Mouse (Mus musculus) neural tube, embryonic 13.5 days (tissue): ENCODE results near the gene Rbfox1. TPM values are rescaled to one million over a fixed set of nuclear protein-coding genes. Genes with fewer than 3 reads are reported as not detected.

Experiments
- ATAC-seq: fragments of 200-750 bp; cut with Nextera tagmentation; 2 replicates; pipeline ENCODE4 v1.8.0; 2017; ENCODE audit warnings: low read depth, mild to moderate bottlenecking, moderate TSS enrichment, moderate library complexity
- H3K27ac ChIP-seq: fragments of 300-500 bp; sonication (generic); replicated peaks from 2 replicates; pipeline ENCODE4 v1.5.1; 2015; ENCODE audit warnings: moderate library complexity, mild to moderate bottlenecking, inconsistent platforms
- H3K27me3 ChIP-seq: fragments of 300-500 bp; sonication (generic); 2 replicates; pipeline ENCODE4 v1.6.1; 2015; ENCODE audit warnings: mild to moderate bottlenecking, inconsistent platforms
- H3K36me3 ChIP-seq: fragments of 300-500 bp; sonication (generic); 2 replicates; pipeline ENCODE4 v1.6.1; 2015; ENCODE audit warnings: mild to moderate bottlenecking, inconsistent platforms
- H3K4me1 ChIP-seq: fragments of 300-500 bp; sonication (generic); replicated peaks from 2 replicates; pipeline ENCODE4 v1.6.1; 2015; ENCODE audit warnings: inconsistent platforms
- H3K4me2 ChIP-seq: fragments of 300-500 bp; sonication (generic); 2 replicates; pipeline ENCODE4 v1.6.1; 2015; ENCODE audit warnings: inconsistent platforms, mild to moderate bottlenecking, moderate library complexity
- H3K4me3 ChIP-seq: fragments of 300-500 bp; sonication (generic); 2 replicates; pipeline ENCODE4 v1.5.1; 2015; ENCODE audit warnings: mild to moderate bottlenecking, inconsistent platforms
- H3K9ac ChIP-seq: fragments of 300-500 bp; sonication (generic); 2 replicates; pipeline ENCODE4 v1.6.1; 2015; ENCODE audit warnings: moderate library complexity, mild to moderate bottlenecking, inconsistent platforms
- H3K9me3 ChIP-seq: fragments of 300-500 bp; sonication (generic); 2 replicates; pipeline ENCODE4 v1.6.1; 2016; ENCODE audit warnings: inconsistent platforms
- WGBS: fragments of 180-500 bp; shearing (Covaris S2); methylation state at CpG from one replicate; pipeline ENCODE4 v1.1.7; 2015; 5-methylcytosine and 5-hydroxymethylcytosine counted together
- polyA plus RNA-seq: library from polyadenylated mRNA; unstranded; fragments of >200 nt; fragmentation: Nextera tagmentation; extraction: Ambion mirVana; gene quantifications from 2 replicates; pipeline ENCODE4 v1.2.1, GENCODE M21; 2015

Rbfox1 gene
- polyA plus RNA-seq, 1 experiment from 2014 or later = 229 TPM

DNA sequence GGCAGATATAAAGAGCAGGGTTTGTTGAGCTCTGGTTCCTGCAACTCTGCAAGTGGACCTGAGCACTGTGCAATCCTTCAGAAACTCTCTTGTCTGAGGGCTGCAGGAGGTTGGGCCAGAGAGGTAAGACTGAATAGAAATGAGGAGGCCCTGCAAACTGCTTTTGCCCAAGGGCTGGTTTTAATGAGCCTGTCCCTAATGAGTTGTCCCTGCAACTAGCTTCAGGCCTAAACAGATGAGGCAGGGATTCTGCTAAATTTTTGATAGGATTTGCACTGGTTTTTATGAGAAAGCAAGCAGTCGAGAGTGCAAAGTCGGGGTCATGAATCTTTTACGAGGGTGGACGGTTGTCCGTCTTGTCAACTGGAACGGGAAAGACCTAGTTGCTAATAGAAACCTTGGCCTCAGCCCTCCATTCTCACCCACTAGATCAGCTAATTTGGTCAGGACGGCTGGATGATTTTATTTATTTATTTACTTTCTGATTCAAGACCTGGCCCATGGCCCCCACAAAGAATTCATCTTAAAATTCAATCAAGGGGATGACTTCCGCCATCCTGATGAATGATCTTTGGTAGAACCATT, 1279.1 kb downstream of the Rbfox1 start:
- Histone ChIP-seq H3K36me3 (no peaks in the 10 kb centered on the region), H3K4me2 (no peak overlapping the region), H3K27me3 (no peaks in the 10 kb centered on the region), H3K27ac (peak overlapping the region; percentile 86), H3K9me3 (no peaks in the 10 kb centered on the region), H3K4me3 (no peak overlapping the region), H3K9ac (0 out of 2 replicates have a peak overlapping the region, but pooled peaks have one; percentile 2), H3K4me1 (peaks cover 49% of the 10 kb centered on the region)
- WGBS = 46% methylated on average over 8 of the region's 8 CpGs
- ATAC-seq = no peak

DNA sequence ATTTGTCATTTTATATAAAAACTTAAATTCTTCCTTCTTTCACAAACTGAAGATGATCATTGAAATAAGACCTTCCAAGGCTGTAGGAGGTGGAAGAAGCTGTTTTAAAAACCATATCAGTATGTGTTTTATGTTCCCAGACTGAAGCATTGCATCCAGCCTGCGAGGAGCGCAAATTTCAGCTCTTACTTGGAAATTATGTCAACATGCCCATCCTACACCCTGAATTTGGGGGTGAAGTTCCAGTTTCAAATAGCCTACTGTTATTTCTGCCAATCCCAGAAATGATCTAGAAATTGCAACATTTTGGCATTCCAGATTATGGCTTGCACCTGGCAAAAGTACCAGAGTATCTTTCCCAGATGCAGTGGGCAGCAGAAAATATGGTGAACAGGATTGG, 1290.8 kb downstream of the Rbfox1 start:
- ATAC-seq = no peak
- Histone ChIP-seq H3K4me3 (no peak overlapping the region), H3K9ac (no peak overlapping the region), H3K27ac (no peak overlapping the region), H3K9me3 (no peaks in the 10 kb centered on the region), H3K27me3 (no peaks in the 10 kb centered on the region), H3K36me3 (0 out of 2 replicates have a peak, but pooled peaks cover 8% of the 10 kb centered on the region), H3K4me1 (peaks cover 16% of the 10 kb centered on the region), H3K4me2 (no peak overlapping the region)
- 93% methylated on average over 2 of the region's 2 CpGs for WGBS

DNA sequence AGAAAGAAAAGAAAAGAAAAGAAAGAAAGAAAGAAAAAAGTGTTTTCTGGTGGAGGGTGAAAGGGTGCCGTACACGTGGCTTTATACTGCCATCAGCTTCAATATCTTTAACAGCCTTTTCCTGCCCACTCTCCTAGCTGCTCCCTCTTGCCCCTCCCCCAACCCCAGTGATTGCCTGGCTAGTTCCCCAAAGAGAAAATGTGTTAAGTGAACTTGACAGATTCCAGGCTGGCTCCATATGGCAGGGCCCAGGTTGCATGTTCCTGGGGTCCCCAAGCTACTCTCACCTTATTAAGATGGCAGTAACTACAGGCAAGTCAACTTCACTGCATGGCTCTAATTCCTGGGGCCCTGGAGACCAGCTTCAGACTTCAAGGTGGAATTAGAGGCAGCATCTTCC, 1302.6 kb downstream of the Rbfox1 start:
- H3K9ac ChIP-seq = no peak overlapping the region
- no peaks in the 10 kb centered on the region for H3K27me3 ChIP-seq
- H3K27ac ChIP-seq = peak overlapping the region; percentile 52
- peaks cover 26% of the 10 kb centered on the region for H3K4me1 ChIP-seq
- no peak overlapping the region for H3K4me2 ChIP-seq
- H3K4me3 ChIP-seq = no peak overlapping the region
- WGBS = 21% methylated on average over 2 of the region's 2 CpGs
- H3K36me3 ChIP-seq = no peaks in the 10 kb centered on the region
- H3K9me3 ChIP-seq = no peaks in the 10 kb centered on the region
- ATAC-seq = no peak

GRCm38 (mm10) chr16:7193535-7193934, 1308.4 kb downstream of the Rbfox1 start:
- no peak overlapping the region for H3K4me3 ChIP-seq
- H3K36me3 ChIP-seq = no peaks in the 10 kb centered on the region
- peaks cover 39% of the 10 kb centered on the region for H3K4me1 ChIP-seq
- H3K27ac ChIP-seq = no peak overlapping the region
- no peak overlapping the region for H3K4me2 ChIP-seq
- no peaks in the 10 kb centered on the region for H3K27me3 ChIP-seq
- WGBS = 66% methylated on average over 5 of the region's 5 CpGs
- H3K9me3 ChIP-seq = no peaks in the 10 kb centered on the region
- no peak for ATAC-seq
- H3K9ac ChIP-seq = no peak overlapping the region

- WGBS = 81% methylated on average over 5 of the region's 5 CpGs
- Histone ChIP-seq H3K36me3 (no peaks in the 10 kb centered on the region), H3K4me2 (no peak overlapping the region), H3K27ac (peak overlapping the region; percentile 54), H3K9me3 (no peaks in the 10 kb centered on the region), H3K9ac (no peak overlapping the region), H3K4me3 (no peak overlapping the region), H3K4me1 (peaks cover 38% of the 10 kb centered on the region), H3K27me3 (no peaks in the 10 kb centered on the region)
- no peak for ATAC-seq
Observed at GRCm38 (mm10) chr16:7197953-7198352, 1312.8 kb downstream of the Rbfox1 start.

DNA sequence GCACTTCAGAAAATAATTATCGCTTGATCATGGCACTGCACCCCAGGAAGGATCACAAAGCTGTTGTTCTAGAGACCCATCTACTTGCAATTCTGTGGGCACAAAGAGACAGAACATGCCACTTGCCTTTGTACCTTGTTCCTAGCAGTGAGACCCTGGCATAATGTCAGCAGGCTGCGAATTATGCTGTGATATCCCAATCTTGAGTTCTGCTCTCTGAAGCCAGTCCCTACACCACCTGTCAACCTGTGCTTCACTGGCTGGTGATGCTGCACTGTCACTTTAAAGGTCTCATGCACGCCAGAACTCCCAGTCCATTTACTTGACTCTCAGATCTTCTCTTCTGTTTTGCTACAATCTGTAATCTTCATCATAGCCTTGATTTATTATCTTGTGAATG, 1315.1 kb downstream of the Rbfox1 start:
- 90% methylated on average over 3 of the region's 3 CpGs for WGBS
- Histone ChIP-seq H3K4me1 (peaks cover 27% of the 10 kb centered on the region), H3K9ac (no peak overlapping the region), H3K9me3 (no peaks in the 10 kb centered on the region), H3K4me2 (no peak overlapping the region), H3K27ac (no peak overlapping the region), H3K4me3 (no peak overlapping the region), H3K27me3 (no peaks in the 10 kb centered on the region), H3K36me3 (no peaks in the 10 kb centered on the region)
- no peak for ATAC-seq

DNA sequence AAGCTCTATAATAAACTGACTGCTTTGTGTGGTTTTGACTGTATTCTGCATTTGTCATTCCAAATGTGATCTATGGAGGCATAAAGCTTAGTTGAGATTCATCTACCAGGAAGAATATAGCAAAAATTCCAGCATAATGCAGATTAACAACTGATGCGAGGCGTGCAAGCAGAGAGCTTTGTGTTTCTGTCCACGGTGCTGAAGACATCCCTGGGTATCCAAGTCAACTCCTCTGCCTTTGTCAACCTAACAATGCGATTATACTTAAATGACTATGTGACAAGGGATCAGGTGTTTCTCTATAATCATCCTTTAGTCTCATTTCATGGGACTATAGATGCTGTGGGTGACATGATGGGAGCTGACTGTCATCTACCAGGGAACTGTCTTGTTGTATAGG, 1316.7 kb downstream of the Rbfox1 start:
- H3K27me3 ChIP-seq = no peaks in the 10 kb centered on the region
- H3K9ac ChIP-seq = no peak overlapping the region
- H3K4me3 ChIP-seq = no peak overlapping the region
- H3K4me1 ChIP-seq = peaks cover 22% of the 10 kb centered on the region
- ATAC-seq = no peak
- WGBS = 70% methylated on average over 4 of the region's 4 CpGs
- H3K9me3 ChIP-seq = no peaks in the 10 kb centered on the region
- no peaks in the 10 kb centered on the region for H3K36me3 ChIP-seq
- no peak overlapping the region for H3K4me2 ChIP-seq
- H3K27ac ChIP-seq = peak overlapping the region; percentile 19; the same call in 1 of the 2 replicates

- no peaks in the 10 kb centered on the region for H3K9me3 ChIP-seq
- H3K36me3 ChIP-seq = no peaks in the 10 kb centered on the region
- ATAC-seq = no peak
- H3K27ac ChIP-seq = no peak overlapping the region
- no peak overlapping the region for H3K9ac ChIP-seq
- H3K4me3 ChIP-seq = no peak overlapping the region
- no peaks in the 10 kb centered on the region for H3K27me3 ChIP-seq
- WGBS = 75% methylated on average over 2 of the region's 2 CpGs
- no peak overlapping the region for H3K4me2 ChIP-seq
- H3K4me1 ChIP-seq = peaks cover 5% of the 10 kb centered on the region; the same call in 1 of the 2 replicates
Observed at GRCm38 (mm10) chr16:7206116-7206900, 1321.2 kb downstream of the Rbfox1 start.

- 81% methylated on average over 2 of the region's 2 CpGs for WGBS
- no peak for ATAC-seq
Observed at GRCm38 (mm10) chr16:7207599-7207998, 1322.4 kb downstream of the Rbfox1 start.

DNA sequence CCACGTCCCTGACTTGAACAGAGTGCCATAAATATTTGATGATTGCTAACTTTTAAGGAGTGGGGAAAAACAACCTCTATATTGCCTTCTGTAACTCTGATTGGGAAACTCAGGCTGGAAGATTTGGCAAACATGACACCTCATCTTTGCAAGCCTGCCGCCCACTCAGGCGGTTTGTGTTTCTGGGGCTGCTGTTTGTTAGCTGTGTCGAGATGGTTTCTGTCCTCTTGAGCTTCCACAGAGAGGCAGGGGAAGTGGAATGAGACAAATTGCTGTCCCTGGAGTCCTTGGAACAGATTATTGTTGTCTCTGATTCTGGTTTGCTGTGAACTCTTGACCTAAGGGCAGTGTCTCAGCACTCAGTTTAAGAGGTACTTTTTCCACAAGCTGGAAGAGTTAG, 1327.6 kb downstream of the Rbfox1 start:
- Histone ChIP-seq H3K9me3 (no peaks in the 10 kb centered on the region), H3K4me3 (no peak overlapping the region), H3K36me3 (no peaks in the 10 kb centered on the region), H3K9ac (no peak overlapping the region), H3K4me2 (no peak overlapping the region), H3K4me1 (peaks cover 24% of the 10 kb centered on the region), H3K27me3 (no peaks in the 10 kb centered on the region), H3K27ac (no peak overlapping the region)
- no peak for ATAC-seq
- 72% methylated on average over 4 of the region's 4 CpGs for WGBS

More at GRCm38 (mm10) chr16:7207599-7207998, 1322.4 kb downstream of the Rbfox1 start:
- Histone ChIP-seq H3K27ac (no peak overlapping the region), H3K4me3 (no peak overlapping the region), H3K9me3 (no peaks in the 10 kb centered on the region), H3K4me1 (no peaks in the 10 kb centered on the region), H3K9ac (no peak overlapping the region), H3K4me2 (no peak overlapping the region), H3K36me3 (no peaks in the 10 kb centered on the region), H3K27me3 (no peaks in the 10 kb centered on the region)

DNA sequence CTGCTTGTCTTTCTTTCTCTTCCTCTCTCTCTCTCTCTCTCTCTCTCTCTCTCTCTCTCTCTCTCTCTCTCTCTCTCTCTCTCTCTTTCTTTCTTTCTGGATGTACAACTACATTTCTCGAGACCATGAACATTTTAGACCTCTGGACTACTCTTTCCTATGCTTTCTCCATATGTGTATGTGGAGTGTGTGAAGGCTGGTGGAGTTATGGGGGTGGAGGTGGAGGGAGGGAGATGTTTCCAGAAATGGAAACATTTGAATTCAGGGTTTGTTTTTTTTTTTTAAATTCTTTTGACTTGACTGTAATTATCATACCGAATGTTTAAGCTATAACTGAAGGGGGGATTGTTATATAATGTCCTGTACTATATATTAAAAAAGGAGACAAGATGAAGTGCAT, 1338.1 kb downstream of the Rbfox1 start:
- H3K4me1 ChIP-seq = peaks cover 16% of the 10 kb centered on the region
- no peaks in the 10 kb centered on the region for H3K9me3 ChIP-seq
- 65% methylated on average over 2 of the region's 2 CpGs for WGBS
- H3K36me3 ChIP-seq = peaks cover 18% of the 10 kb centered on the region
- H3K4me3 ChIP-seq = no peak overlapping the region
- no peaks in the 10 kb centered on the region for H3K27me3 ChIP-seq
- no peak overlapping the region for H3K4me2 ChIP-seq
- ATAC-seq = no peak
- H3K9ac ChIP-seq = no peak overlapping the region
- H3K27ac ChIP-seq = no peak overlapping the region

DNA sequence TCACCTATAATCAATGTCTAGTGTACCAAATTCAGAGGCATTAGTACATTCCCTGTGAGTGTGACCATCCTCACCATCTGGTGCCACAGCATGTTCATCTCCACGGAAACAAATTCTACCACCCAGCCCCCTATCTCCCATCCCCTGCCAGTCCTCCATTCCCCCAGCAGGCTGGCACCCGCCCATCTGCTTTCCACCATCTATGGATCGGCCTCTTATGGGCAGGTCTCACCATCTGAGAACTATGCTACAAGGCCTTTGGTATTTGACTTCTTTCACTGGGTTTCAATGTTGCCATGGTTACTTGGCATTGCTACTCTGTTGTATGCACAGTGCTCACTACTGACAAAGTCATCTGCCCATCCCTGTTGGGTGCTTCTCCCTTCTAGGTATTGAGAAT, 1340.8 kb downstream of the Rbfox1 start:
- 61% methylated on average over 3 of the region's 3 CpGs for WGBS

More for the DNA sequence above, 1340.8 kb downstream of the Rbfox1 start:
- peak; percentile 49; the same call in 1 of the 2 replicates for ATAC-seq
- Histone ChIP-seq H3K27me3 (no peaks in the 10 kb centered on the region), H3K36me3 (peaks cover 18% of the 10 kb centered on the region), H3K4me2 (no peak overlapping the region), H3K9me3 (no peaks in the 10 kb centered on the region), H3K4me1 (0 out of 2 replicates have a peak, but pooled peaks cover 7% of the 10 kb centered on the region), H3K4me3 (no peak overlapping the region), H3K27ac (0 out of 2 replicates have a peak overlapping the region, but pooled peaks have one; percentile 5), H3K9ac (no peak overlapping the region)
